ENCODE assay signal across 27 mouse cellular contexts in the genomic region with DNA sequence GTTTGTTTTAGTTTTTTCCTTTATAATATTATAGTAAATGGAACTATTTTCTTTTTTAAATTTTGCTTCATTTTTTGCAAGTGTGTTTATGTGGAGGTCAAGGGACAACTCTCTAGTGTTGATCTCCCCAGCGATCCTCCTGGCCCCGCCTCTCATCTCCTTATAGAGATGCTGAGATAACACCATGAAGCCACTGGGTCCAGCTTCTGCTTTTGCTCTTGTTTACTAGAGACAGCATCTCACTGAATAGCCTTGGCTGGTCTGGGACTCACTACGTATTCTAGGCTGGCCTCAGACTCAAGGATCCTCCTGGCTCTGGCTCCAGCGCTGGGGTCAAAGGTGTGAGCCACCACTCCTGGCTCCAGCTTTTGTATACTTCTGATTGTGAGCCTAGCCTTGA. TPM values are rescaled to one million over a fixed set of nuclear protein-coding genes. Genes with fewer than 3 reads are reported as not detected.
DNase-seq lines count a peak whose midpoint lies in the region; ATAC-seq lines count a peak whose summit lies in the region.
"Had no signal": no experiment of that assay in that cellular context is flagged by ENCODE, and none has a peak within 500 bp of the region (broad histone marks: within the 10 kb centered on the region; RNA-seq: fewer than 3 reads in every experiment).

No protein-coding gene starts in this region.

- WGBS in hindbrain, embryonic 11.5 days = 85% methylated on average over 4 of the region's 4 CpGs

- no peaks in the 10 kb centered on the region for H3K27me3 ChIP-seq in hindbrain, embryonic 11.5 days (ENCODE audit: control insufficient read depth, insufficient read depth, low read length)
- H3K27me3 ChIP-seq: embryonic facial prominence, embryonic 12.5 days; forebrain, embryonic 13.5 days; Patski had no signal

- H3K9me3 ChIP-seq in hindbrain, embryonic 11.5 days (ENCODE audit: control insufficient read depth, low read length) = no peaks in the 10 kb centered on the region
- H3K9me3 ChIP-seq: embryonic facial prominence, embryonic 10.5 days; embryonic facial prominence, embryonic 12.5 days; forebrain, embryonic 13.5 days had no signal

- no peaks in the 10 kb centered on the region for H3K36me3 ChIP-seq in hindbrain, embryonic 11.5 days (ENCODE audit: control insufficient read depth, insufficient read depth, low read length)
- H3K36me3 ChIP-seq: embryonic facial prominence, embryonic 10.5 days; embryonic facial prominence, embryonic 12.5 days had no signal

- no peaks in the 10 kb centered on the region for H3K4me1 ChIP-seq in hindbrain, embryonic 11.5 days (replicated peaks; ENCODE audit: control insufficient read depth, insufficient read depth, low read length)
- H3K4me1 ChIP-seq: embryonic facial prominence, embryonic 10.5 days; embryonic facial prominence, embryonic 12.5 days; forebrain, embryonic 13.5 days had no signal

- peak; percentile 67 for ATAC-seq in common myeloid progenitor, adult 5-6 weeks (replicated peaks; ENCODE audit: low read depth, poor library complexity, severe bottlenecking)
- ATAC-seq in megakaryocyte progenitor cell, adult 5-6 weeks (replicated peaks; ENCODE audit: poor library complexity) = 0 out of 2 replicates have a peak, but pooled peaks have one; percentile 29
- no peak for ATAC-seq in hindbrain, embryonic 11.5 days (ENCODE audit: low FRiP score)
- ATAC-seq: activated CD4-positive, CD25-positive, alpha-beta regulatory T cell, adult 4 months; forebrain, embryonic 13.5 days; forebrain, embryonic 16.5 days; Patski had no signal

- DNase-seq in heart, adult 11 months = peak; percentile 53
- DNase-seq in heart, postnatal 36 days = no peak
- DNase-seq in hindbrain, embryonic 11.5 days (ENCODE audit: low spot score) = no peak
- DNase-seq in adrenal gland, postnatal 14 days = no peak
- DNase-seq: adrenal gland, adult 8-10 months; adrenal gland, postnatal 25 days; cerebellum, adult 11 months; cerebellum, adult 18-20 months; cerebellum, adult 8-10 months; cerebellum, adult 9-11 months; cerebellum, postnatal 14 days; cerebellum, postnatal 36 days had no signal

- H3K4me3 ChIP-seq in hindbrain, embryonic 11.5 days (ENCODE audit: low read depth, low read length) = no peak overlapping the region
- H3K4me3 ChIP-seq: embryonic facial prominence, embryonic 10.5 days; embryonic facial prominence, embryonic 12.5 days; forebrain, embryonic 13.5 days had no signal

- intact Hi-C loops in heart, postnatal 36 days (cut with DNase I) = no loop called here

- no peak overlapping the region for H3K9ac ChIP-seq in hindbrain, embryonic 11.5 days (ENCODE audit: low read depth, low read length)
- H3K9ac ChIP-seq: embryonic facial prominence, embryonic 12.5 days; forebrain, embryonic 13.5 days had no signal

- H3K27ac ChIP-seq in hindbrain, embryonic 11.5 days (ENCODE audit: low read depth, low read length) = no peak overlapping the region
- H3K27ac ChIP-seq: embryonic facial prominence, embryonic 10.5 days; embryonic facial prominence, embryonic 12.5 days; forebrain, embryonic 13.5 days had no signal

- H3K4me2 ChIP-seq in hindbrain, embryonic 11.5 days (replicated peaks; ENCODE audit: low read depth, low read length) = no peak overlapping the region
- H3K4me2 ChIP-seq: embryonic facial prominence, embryonic 12.5 days; forebrain, embryonic 13.5 days had no signal

RNA-seq across cellular contexts. Expression of gene Pla2g12b, which starts 16.1 kb away (rescaled TPM):
- total RNA-seq in heart, postnatal 36 days (2021) = not detected
- total RNA-seq in common myeloid progenitor, adult 5-6 weeks (2017) = not detected in 2 replicates
- not detected in 2 replicates for total RNA-seq in megakaryocyte progenitor cell, adult 5-6 weeks (2015)
- total RNA-seq in megakaryocyte progenitor cell, adult 5-6 weeks (2017) = not detected in 2 replicates
- polyA plus RNA-seq in hindbrain, embryonic 11.5 days (2014; fragmentation: Nextera tagmentation; extraction: Ambion mirVana) = 0.18 and 0.22 TPM in 2 replicates
- total RNA-seq in adrenal gland, postnatal 14 days (2021) = 0.64 and 8.6 TPM in 2 replicates
- total RNA-seq: adrenal gland, adult 18-20 months; adrenal gland, adult 8-10 months; adrenal gland, postnatal 25 days had no signal
- polyA plus RNA-seq: activated CD4-positive, CD25-positive, alpha-beta regulatory T cell, adult 4 months; brain, embryonic 14.5 days; C2C12; cortical plate, adult 2 months; embryonic facial prominence, embryonic 10.5 days; embryonic facial prominence, embryonic 12.5 days; embryonic facial prominence, embryonic 14.5 days; forebrain, embryonic 11.5 days; forebrain, embryonic 13.5 days; forebrain, embryonic 16.5 days; Patski had no signal

RNA-seq across cellular contexts. Expression of gene Oit3, which starts 22.1 kb away (rescaled TPM):
- total RNA-seq in heart, postnatal 36 days (2021) = not detected
- 0.32 TPM in 1 of 2 replicates, not detected in the other for total RNA-seq in common myeloid progenitor, adult 5-6 weeks (2017)
- total RNA-seq in megakaryocyte progenitor cell, adult 5-6 weeks (2015) = 1.0 TPM in 1 of 2 replicates, not detected in the other
- 0.21 TPM in 1 of 2 replicates, not detected in the other for total RNA-seq in megakaryocyte progenitor cell, adult 5-6 weeks (2017)
- polyA plus RNA-seq in hindbrain, embryonic 11.5 days (2014; fragmentation: Nextera tagmentation; extraction: Ambion mirVana) = 0.28 and 0.95 TPM in 2 replicates
- total RNA-seq in adrenal gland, postnatal 14 days (2021) = 5.9 and 6.9 TPM in 2 replicates
- total RNA-seq: ES-E14 had no signal
- polyA plus RNA-seq: activated CD4-positive, CD25-positive, alpha-beta regulatory T cell, adult 4 months had no signal

RNA-seq across cellular contexts. Expression of gene Gm10273, which starts 24.1 kb away (rescaled TPM):
- 100 to 1,000 TPM; 146 to 148 TPM for total RNA-seq in heart, postnatal 36 days (2021)
- 53.0 and 75.4 TPM in 2 replicates for total RNA-seq in common myeloid progenitor, adult 5-6 weeks (2017)
- 67.4 and 68.7 TPM in 2 replicates for total RNA-seq in megakaryocyte progenitor cell, adult 5-6 weeks (2015)
- 51.9 and 123 TPM in 2 replicates for total RNA-seq in megakaryocyte progenitor cell, adult 5-6 weeks (2017)
- polyA plus RNA-seq in hindbrain, embryonic 11.5 days (2014; fragmentation: Nextera tagmentation; extraction: Ambion mirVana) = 3.9 and 4.6 TPM in 2 replicates
- 19.4 and 23.1 TPM in 2 replicates for total RNA-seq in adrenal gland, postnatal 14 days (2021)
- polyA plus RNA-seq: embryonic facial prominence, embryonic 14.5 days had no signal
